Mouse (Mus musculus): Measurements from ENCODE around the gene Btbd19.

DNA sequence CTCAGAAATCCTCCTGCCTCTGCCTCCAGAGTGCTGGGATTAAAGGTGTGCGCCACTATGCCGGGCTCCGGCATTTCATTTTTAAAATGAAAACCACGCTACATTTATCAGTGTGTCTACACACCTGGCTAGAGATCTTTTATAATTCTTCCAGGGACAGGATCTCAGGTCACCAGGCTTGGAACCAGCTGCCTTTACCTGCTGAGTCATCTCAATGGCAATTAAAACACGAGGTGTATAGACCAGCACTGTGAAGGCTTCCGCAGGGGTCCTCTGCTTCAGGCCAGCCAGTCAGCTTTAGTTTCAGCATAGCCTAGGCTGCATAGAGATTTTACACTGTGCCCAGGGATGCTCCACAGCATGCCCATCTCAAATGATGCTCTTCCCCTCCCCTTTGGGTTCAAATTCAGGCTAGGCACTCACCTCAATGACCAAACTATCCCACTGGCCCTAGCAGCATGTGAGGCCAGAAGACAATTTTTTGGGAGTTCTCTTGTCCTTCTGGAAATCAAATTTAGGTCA lies 24.7 kb upstream of the Btbd19 start:
- TF ChIP-seq CTCF (IDR thresholded peaks at IDR 0.05; ENCODE audit: low read depth, low read length), result no peak
- TF ChIP-seq GATA1 (IDR thresholded peaks at IDR 0.05; ENCODE audit: borderline replicate concordance, low read length), result no peak
- TF ChIP-seq GATA2 (IDR thresholded peaks at IDR 0.05; ENCODE audit: borderline replicate concordance, low read depth, low read length), result no peak
- no peak for TF ChIP-seq TAL1 (conservative IDR thresholded peaks at IDR 0.05; ENCODE audit: low read depth, low read length)
- TF ChIP-seq POLR2AphosphoS5 (IDR thresholded peaks at IDR 0.05; ENCODE audit: insufficient replicate concordance, low read depth, low read length), result no peak

Data from G1E (cell line).